Mouse (Mus musculus): ENCODE measurements around the gene Stk16.
A peak's percentile ranks its signal among the peaks of the same experiment; 100 is the strongest.
"Not testable (repeated sequence)": the region's sequence is repeated elsewhere in the genome, so short reads cannot be mapped to it uniquely, and the experiment has no call there.

Stk16 gene

DNA sequence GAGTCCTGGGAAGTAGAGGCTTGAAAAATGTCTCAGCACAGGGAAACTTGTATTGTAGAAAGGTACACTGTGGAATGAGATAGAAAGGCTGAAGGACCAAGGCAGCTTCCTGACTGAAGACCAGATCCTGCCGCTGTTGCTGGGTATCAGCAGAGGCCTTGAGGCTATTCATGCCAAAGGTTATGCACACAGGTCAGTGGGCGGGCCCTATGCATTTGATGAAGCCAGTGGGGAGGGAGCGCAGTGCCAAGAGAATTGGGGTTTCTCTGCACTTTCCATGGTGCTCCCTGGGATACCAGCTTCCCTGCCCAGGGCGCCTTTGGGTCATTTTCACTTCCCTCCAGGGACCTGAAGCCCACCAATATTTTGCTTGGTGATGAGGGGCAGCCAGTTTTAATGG lies 1.9 kb downstream of the Stk16 start:
- peak; percentile 17 for DNase-seq (ENCODE audit: low read depth, low spot score)

DNA sequence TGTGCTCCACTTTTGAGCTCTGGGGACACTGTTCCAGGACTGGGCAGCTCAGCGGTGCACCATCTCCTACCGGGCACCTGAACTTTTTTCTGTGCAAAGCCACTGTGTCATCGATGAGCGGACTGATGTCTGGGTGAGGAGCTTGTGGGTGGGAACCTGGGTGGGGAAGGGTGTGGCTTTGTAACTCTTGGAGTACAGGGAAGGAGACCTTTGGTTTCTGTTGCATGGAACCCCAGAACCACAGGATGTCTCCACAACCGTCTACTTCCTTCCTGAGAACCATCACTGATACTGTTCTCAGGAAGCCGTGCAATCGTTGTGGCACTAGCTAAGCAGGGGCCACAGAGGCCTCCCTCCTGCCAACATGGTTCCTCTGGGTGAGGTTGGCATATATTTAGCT lies 2.5 kb downstream of the Stk16 start:
- DNase-seq (ENCODE audit: low read depth, low spot score) = no peak

GRCm38 (mm10) chr1:75214442-75214841 lies 3.8 kb downstream of the Stk16 start:
- DNase-seq (ENCODE audit: low read depth, low spot score) = peak; percentile 20

- DNase-seq (ENCODE audit: low read depth, low spot score) = no peak
Observed at GRCm38 (mm10) chr1:75214886-75215285, 4.2 kb downstream of the Stk16 start.

DNA sequence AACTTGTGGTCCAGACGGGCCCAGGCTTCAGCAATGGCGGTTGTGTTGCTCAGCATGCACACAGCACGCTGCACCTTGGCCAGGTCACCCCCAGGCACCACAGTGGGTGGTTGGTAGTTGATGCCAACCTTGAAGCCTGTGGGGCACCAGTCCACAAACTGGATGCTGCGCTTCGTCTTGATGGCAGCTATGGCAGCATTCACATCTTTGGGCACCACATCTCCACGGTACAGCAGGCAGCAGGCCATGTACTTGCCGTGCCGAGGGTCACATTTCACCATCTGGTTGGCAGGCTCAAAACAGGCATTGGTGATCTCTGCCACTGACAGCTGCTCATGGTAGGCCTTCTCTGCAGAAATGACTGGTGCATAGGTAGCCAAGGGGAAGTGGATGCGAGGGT lies 5.1 kb downstream of the Stk16 start:
- no peak for DNase-seq (ENCODE audit: low read depth, low spot score)

GRCm38 (mm10) chr1:75216797-75217585 lies 6.4 kb downstream of the Stk16 start:
- DNase-seq (ENCODE audit: low read depth, low spot score) = no peak

GRCm38 (mm10) chr1:75217893-75218226 lies 7.2 kb downstream of the Stk16 start:
- DNase-seq (ENCODE audit: low read depth, low spot score) = peak; percentile 18

DNA sequence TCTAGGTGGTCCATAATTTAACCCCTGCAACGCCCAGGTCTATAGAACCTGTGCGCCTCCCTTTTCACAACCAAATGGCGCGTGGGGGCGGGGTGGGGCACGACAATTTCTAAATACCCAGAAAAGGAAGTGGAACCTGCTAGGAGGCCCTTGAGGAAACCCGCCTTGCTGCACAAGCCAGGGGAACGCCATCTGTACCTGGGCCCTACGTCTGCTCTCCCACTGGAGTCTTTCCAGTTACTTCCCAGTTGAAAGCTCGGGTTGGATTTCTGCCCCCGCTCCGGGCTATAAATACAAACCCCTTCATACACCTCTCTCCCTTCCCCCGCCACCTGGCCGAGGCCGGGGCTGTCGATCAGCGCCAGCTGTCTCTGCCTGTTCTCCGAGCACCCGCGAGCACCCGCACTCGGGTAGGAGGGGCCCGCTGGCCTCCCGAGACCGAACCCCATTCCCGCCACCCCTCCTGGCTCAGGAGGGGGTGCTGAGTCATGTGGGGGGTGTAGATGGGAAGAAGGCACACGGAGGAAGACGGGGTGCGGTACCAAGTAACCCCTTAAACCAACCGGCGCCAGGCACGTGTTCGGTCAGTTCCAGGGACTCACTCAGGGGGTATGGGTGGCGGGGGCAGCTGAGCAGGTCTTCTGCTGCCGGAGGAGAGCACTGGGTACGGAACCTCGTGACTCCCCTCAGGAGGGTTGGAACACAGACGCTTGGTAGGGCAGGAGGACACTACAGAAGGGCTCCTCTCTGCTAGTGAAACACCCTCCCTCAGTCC lies 7.8 kb downstream of the Stk16 start:
- DNase-seq (ENCODE audit: low read depth, low spot score) = peak; percentile 39

- DNase-seq (ENCODE audit: low read depth, low spot score) = peak; percentile 96
Observed at GRCm38 (mm10) chr1:75219078-75219477, 8.4 kb downstream of the Stk16 start.

DNA sequence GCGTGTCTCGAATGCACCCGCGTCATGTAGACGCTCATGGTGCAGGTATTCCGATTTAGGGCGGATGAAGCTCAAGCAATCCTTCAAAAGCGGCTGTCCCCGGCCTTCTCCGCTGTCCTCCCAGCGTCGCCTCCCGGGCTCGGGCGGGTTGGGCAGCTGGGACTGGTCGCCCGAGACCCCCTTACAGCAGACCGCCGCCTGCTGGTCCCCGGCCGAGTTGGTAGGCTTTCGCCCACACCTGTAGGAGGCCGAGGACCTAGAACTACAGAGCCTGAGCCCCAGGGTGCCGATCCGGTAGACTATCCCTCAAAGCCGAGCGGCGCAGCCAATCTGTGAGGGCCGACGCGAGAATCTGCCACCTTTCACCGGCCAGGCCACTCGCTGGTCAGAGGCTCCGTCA lies 8.9 kb downstream of the Stk16 start, which contains the start of gene Tuba4a:
Tuba4a (minus strand) TSS at position 335 of the 400 bp plus-strand sequence.
- no peak for DNase-seq (ENCODE audit: low read depth, low spot score)

DNA sequence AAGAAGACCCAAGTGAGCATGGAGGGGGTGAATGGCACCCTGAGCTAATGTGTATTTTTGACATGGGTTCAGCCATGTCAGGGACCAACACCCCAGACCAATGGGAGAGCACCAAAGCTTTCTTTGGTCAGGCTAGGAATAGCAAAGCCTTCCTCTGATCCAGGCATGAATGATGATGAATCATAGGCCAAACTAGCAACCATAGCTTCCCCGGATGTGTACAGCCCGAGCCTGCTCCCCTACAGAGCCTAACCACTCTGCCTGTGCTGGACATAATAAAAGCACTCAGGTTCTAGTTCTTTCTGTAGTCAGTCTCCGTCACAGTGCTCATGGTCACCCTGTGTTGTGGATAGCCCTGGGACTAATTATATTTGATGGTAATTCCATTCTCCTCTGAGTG lies 10.9 kb downstream of the Stk16 start:
- DNase-seq (ENCODE audit: low read depth, low spot score) = no peak

DNA sequence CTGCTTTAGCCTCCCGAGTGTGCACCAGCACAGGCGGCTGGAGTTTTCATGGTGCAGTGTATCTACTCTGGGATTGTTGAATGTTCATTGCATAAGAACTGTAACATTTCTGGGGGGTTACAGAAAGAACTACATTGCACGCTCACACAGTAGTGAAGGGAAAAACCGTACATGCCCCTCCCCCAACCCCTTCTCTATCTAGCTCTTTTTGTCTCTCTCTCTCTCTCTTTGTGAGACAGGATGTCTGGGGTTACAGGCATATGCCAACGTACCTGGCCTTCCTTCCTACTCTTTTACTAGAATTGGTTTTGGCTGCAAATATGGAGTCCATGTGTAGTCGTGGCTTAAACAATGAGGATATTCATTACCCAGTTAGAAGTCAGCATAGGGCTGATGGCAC lies 12.3 kb downstream of the Stk16 start:
- no peak for DNase-seq (ENCODE audit: low read depth, low spot score)

DNA sequence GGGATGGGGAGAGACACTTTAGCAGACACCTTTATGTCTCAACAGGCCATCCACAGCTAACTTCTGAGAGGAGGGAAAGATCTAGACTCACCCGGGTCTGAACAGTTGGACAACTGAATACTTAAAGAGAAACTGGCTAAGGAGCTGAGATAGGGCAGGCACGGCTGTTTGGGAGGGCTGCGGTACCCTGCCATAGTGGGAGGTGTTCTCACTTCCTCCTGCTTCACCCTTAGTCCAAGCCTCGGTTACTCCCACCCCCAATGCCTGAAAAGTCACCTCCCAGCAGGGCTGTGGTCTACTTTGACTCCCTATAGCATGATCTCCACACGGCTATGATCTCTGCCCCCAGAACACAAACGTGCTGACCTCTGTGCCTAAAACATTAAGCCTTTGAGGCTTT lies 12.9 kb downstream of the Stk16 start:
- no peak for DNase-seq (ENCODE audit: low read depth, low spot score)

- no peak for DNase-seq (ENCODE audit: low read depth, low spot score)
Observed at GRCm38 (mm10) chr1:75225473-75225872, 14.8 kb downstream of the Stk16 start.

GRCm38 (mm10) chr1:75226138-75226537 lies 15.5 kb downstream of the Stk16 start:
- DNase-seq (ENCODE audit: low read depth, low spot score) = no peak

DNA sequence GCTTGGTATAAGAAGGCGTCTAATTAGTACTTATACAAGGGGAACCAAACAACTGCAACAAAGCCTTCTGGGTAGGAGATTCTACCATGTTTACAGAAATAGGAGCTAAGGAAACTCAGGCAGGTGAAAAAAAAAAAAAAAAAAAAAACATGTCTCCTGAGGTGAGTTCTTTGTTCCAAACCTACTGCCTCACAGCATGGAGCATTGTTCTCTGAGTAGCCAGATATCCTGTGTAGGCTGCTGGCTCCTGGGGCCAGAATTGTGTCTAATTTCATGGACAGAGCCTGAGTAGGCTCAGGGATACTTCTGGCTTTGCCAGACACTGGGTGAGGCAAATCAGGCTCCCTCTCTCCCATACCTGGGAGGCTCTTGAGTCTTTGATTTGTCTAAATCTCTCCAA lies 17.0 kb downstream of the Stk16 start:
- peak; percentile 78 for DNase-seq (ENCODE audit: low read depth, low spot score)

DNA sequence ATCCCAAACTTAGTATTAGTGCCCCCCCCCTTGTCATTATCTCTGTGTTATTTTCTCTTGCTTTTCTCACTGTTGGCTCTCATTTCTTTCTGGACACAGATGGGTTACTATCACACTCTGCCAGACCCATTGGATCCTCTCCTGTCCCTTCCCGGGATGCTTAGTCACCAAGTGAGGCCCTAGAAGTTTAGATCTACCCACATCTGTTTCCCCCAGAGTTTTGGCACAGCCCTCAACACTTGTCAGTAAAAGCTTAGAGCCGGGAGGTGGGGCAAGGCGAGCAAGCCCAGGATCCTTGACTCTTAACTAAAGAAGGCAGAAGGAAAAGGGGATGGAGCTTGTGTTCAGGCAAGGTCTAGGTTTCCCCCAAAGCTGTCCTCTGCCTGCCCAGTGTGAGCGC lies 18.5 kb downstream of the Stk16 start:
- DNase-seq (ENCODE audit: low read depth, low spot score) = no peak

- no peak for DNase-seq (ENCODE audit: low read depth, low spot score)
Observed at GRCm38 (mm10) chr1:75230335-75230994, 19.8 kb downstream of the Stk16 start.

- no peak for DNase-seq (ENCODE audit: low read depth, low spot score)
Observed at GRCm38 (mm10) chr1:75231224-75231623, 20.6 kb downstream of the Stk16 start.

DNA sequence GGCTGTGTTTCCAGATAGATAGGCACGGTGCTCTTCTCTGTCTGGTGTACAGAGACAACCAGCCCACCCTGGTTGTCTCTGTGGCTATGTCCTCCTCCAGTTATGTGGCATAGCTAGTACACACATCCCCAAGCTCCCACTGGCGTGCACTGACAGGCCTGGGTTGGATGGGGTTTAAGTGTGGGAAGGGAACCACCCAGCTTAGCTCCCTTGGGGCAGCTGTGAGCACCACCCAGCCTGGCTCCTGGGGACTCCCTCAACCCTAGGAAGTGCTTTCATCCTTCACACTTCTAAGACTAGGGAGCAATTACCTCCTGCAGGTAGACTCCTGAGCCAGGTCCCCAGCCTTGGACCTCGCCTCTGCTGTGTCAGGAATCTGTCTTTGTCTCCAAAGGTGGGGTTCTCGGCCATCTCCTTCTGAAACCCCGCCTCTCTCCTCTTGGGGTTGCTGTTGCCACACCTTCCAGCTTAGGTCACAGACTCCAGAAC lies 21.1 kb downstream of the Stk16 start, which contains the start of gene A630095N17Rik:
A630095N17Rik (minus strand) TSS at position 439 of the 489 bp plus-strand sequence.
- no peak for DNase-seq (ENCODE audit: low read depth, low spot score)

DNA sequence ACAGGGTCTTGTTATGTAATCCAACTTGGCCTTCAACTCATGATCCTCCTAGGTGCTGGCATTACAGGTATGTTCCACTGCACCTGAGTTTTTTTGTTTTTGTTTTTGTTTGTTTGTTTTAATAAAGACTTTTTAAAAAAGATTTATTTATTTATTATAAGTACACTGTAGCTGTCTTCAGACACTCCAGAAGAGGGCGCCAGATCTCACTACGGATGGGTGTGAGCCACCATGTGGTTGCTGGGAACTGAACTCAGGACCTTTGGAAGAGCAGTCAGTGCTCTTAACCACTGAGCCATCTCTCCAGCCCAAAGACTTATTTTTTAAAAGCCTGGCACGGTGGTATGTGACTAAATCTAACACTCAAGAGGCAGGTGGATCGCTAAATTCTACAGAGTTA lies 21.9 kb downstream of the Stk16 start:
- not testable (repeated sequence) for DNase-seq (ENCODE audit: low read depth, low spot score)

GRCm38 (mm10) chr1:75234606-75235005 lies 24.0 kb downstream of the Stk16 start:
- peak; percentile 79 for DNase-seq (ENCODE audit: low read depth, low spot score)

All from ZHBTc4 (cell line).